Mouse (Mus musculus): ENCODE results near the gene BC080695.
"Not testable (repeated sequence)": the region's sequence is repeated elsewhere in the genome, so short reads cannot be mapped to it uniquely, and the experiment has no call there.

Gene BC080695

GRCm38 (mm10) chr4:143551400-143551799, at the start of gene BC080695, which contains the start of gene Gm13057:
BC080695 (plus strand) TSS chr4:143551700.
Gm13057 (plus strand) TSS chr4:143551709.
- POLR2A ChIA-PET, CTCF ChIA-PET: not testable (repeated sequence)

- POLR2A ChIA-PET = no interaction called here
- CTCF ChIA-PET = no interaction called here
Observed at GRCm38 (mm10) chr4:143511043-143511442, 40.5 kb upstream of the BC080695 start, which contains the start of gene Gm13043. Gm13043 (plus strand) TSS chr4:143511343.

- CTCF ChIA-PET, POLR2A ChIA-PET: not testable (repeated sequence)
Observed at GRCm38 (mm10) chr4:143535654-143536053, 15.8 kb upstream of the BC080695 start, which contains the start of gene Gm13040. Gm13040 (plus strand) TSS chr4:143535954.

- POLR2A ChIA-PET, CTCF ChIA-PET: not testable (repeated sequence)
Observed at GRCm38 (mm10) chr4:143611927-143612326, 60.4 kb downstream of the BC080695 start.

GRCm38 (mm10) chr4:143614703-143615102, 63.2 kb downstream of the BC080695 start, which contains the start of gene Gm13083:
Gm13083 (plus strand) TSS chr4:143615003.
- CTCF ChIA-PET, POLR2A ChIA-PET: not testable (repeated sequence)

DNA sequence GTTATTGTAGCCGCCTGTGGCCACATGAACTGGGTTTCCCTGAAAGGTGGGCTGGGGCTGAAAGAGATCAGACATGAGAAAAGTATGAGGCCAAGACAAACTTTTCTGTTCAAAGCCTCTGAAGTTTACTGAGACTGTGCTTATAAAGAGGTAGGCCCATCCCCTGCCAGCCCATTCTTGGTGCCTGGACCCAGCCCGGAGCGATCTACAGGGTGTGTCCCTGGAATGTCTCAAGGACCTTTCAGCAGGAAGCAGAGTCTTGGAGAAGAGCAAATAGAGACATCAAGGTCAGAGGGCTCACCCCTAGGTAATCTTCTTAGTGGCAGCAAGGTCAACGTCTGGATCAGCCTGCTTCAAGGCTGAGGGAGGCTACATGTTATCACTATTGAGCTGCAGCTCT, 66.6 kb downstream of the BC080695 start:
- POLR2A ChIA-PET, CTCF ChIA-PET: not testable (repeated sequence)

Data from embryonic stem cell, embryonic (primary cell).